ENCODE assay signal across 30 mouse cellular contexts in the genomic region with DNA sequence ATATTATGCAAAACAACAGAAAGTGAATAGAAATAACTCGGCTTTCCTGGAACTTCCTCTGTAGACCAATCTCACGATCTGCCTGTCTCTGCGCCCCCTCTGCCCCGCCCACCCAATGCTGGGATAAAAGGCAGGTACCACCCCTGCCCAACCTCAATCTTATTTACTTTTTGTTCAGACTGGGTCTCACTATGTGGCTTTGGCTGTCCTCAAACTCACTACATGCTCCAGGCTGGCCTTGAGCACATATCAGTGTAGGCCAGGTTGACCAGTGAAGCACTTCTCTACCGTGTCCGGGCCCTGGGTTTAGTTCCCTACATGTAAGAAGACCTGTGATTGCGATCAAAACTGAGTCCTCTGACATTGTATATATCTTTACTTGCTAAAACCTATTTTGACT. TPM values are rescaled to one million over a fixed set of nuclear protein-coding genes. Genes with fewer than 3 reads are reported as not detected.
DNase-seq lines count a peak whose midpoint lies in the region; ATAC-seq and TF ChIP-seq lines count a peak whose summit lies in the region.
"Had no signal": no experiment of that assay in that cellular context is flagged by ENCODE, and none has a peak within 500 bp of the region (broad histone marks: within the 10 kb centered on the region; RNA-seq: fewer than 3 reads in every experiment).

No protein-coding gene starts in this region.

- H3K4me2 ChIP-seq in liver, embryonic 12.5 days: no peak overlapping the region
- no peak overlapping the region for H3K4me2 ChIP-seq in myocyte (ENCODE audit: low read depth)
- H3K4me2 ChIP-seq: embryonic facial prominence, embryonic 13.5 days; embryonic facial prominence, embryonic 15.5 days; forebrain, embryonic 12.5 days had no signal

- peak; percentile 31; the same call in 1 of the 2 replicates for ATAC-seq in liver, embryonic 12.5 days
- ATAC-seq: forebrain, embryonic 14.5 days; forebrain, embryonic 16.5 days had no signal

- no peak overlapping the region for H3K9ac ChIP-seq in liver, embryonic 12.5 days
- H3K9ac ChIP-seq: embryonic facial prominence, embryonic 13.5 days; embryonic facial prominence, embryonic 15.5 days; forebrain, embryonic 12.5 days had no signal

- peak; percentile 77 for DNase-seq in heart, adult 11 months
- no peak for DNase-seq in heart, postnatal 25 days (ENCODE audit: low spot score)
- DNase-seq in liver: no peak
- peak; percentile 13 for DNase-seq in thymus, postnatal 14 days
- DNase-seq in thymus, adult 18-20 months: no peak
- DNase-seq in left cerebral cortex, adult 11 months (ENCODE audit: low spot score): no peak
- DNase-seq: adrenal gland, adult 2 months; adrenal gland, postnatal 10 days; adrenal gland, postnatal 25 days; cerebellum, adult 11 months; cerebellum, adult 18-20 months; cerebellum, adult 8-10 months; cerebellum, adult 9-11 months; cerebellum, postnatal 14 days; cerebellum, postnatal 36 days; embryo, embryonic 11 days had no signal

- no peaks in the 10 kb centered on the region for H3K79me2 ChIP-seq in myocyte (ENCODE audit: control insufficient read depth, insufficient read depth)

- no peaks in the 10 kb centered on the region for H3K27me3 ChIP-seq in liver, embryonic 12.5 days (replicated peaks)
- no peaks in the 10 kb centered on the region for H3K27me3 ChIP-seq in myocyte (ENCODE audit: control insufficient read depth, insufficient read depth, insufficient read length)
- H3K27me3 ChIP-seq: embryonic facial prominence, embryonic 13.5 days; embryonic facial prominence, embryonic 15.5 days; forebrain, embryonic 12.5 days had no signal

- intact Hi-C loops in heart, postnatal 25 days (cut with DNase I): loop anchor here (2.0 kb wide), 1 partner anchor 96 kb away; no protein-coding TSS in a partner anchor

- no peak overlapping the region for H3K27ac ChIP-seq in liver, embryonic 12.5 days
- H3K27ac ChIP-seq: embryonic facial prominence, embryonic 13.5 days; embryonic facial prominence, embryonic 15.5 days; forebrain, embryonic 10.5 days; forebrain, embryonic 12.5 days had no signal

- H3K4me3 ChIP-seq in liver, embryonic 12.5 days: no peak overlapping the region
- no peak overlapping the region for H3K4me3 ChIP-seq in myocyte
- H3K4me3 ChIP-seq: embryonic facial prominence, embryonic 13.5 days; embryonic facial prominence, embryonic 15.5 days; erythroblast, embryonic 14.5 days; forebrain, embryonic 10.5 days; forebrain, embryonic 12.5 days had no signal

- no peaks in the 10 kb centered on the region for H3K9me3 ChIP-seq in liver, embryonic 12.5 days (replicated peaks)
- H3K9me3 ChIP-seq: embryonic facial prominence, embryonic 13.5 days; embryonic facial prominence, embryonic 15.5 days; forebrain, embryonic 10.5 days; forebrain, embryonic 12.5 days had no signal

- WGBS in liver, embryonic 12.5 days (ENCODE audit: insufficient replicate concordance): 53% methylated on average over 7 of the region's 7 CpGs

- no peaks in the 10 kb centered on the region for H3K36me3 ChIP-seq in liver, embryonic 12.5 days
- peaks cover 6% of the 10 kb centered on the region for H3K36me3 ChIP-seq in myocyte (ENCODE audit: control insufficient read depth, insufficient read depth)
- H3K36me3 ChIP-seq: embryonic facial prominence, embryonic 13.5 days; embryonic facial prominence, embryonic 15.5 days had no signal

- H3ac ChIP-seq in myocyte (ENCODE audit: control insufficient read depth, insufficient read length): no peak overlapping the region

- H3K4me1 ChIP-seq in liver, embryonic 12.5 days: no peaks in the 10 kb centered on the region
- H3K4me1 ChIP-seq: embryonic facial prominence, embryonic 15.5 days had no signal

- TF ChIP-seq POLR2A in myocyte (IDR thresholded peaks at IDR 0.05; ENCODE audit: insufficient read length, low read depth): no peak

TF ChIP-seq in myocyte, 11 proteins besides CTCF, POLR2A, EP300 and RAD21:
- TF ChIP-seq TCF3 (IDR thresholded peaks at IDR 0.05; ENCODE audit: insufficient read length, low read depth): no peak
- TF ChIP-seq SRF (IDR thresholded peaks at IDR 0.05; ENCODE audit: control insufficient read depth, insufficient read length, low read depth): no peak
- TF ChIP-seq POLR2AphosphoS2 (IDR thresholded peaks at IDR 0.05; ENCODE audit: insufficient read length, low read depth): peak; percentile 49
- TF ChIP-seq MYOD1 (IDR thresholded peaks at IDR 0.05; ENCODE audit: control insufficient read depth in 1 of 3, insufficient read length in 2 of 3, low read depth in 2 of 3): no peak
- no peak for TF ChIP-seq USF1 (IDR thresholded peaks at IDR 0.05; ENCODE audit: low read depth)
- TF ChIP-seq MYOG (IDR thresholded peaks at IDR 0.05; ENCODE audit: control insufficient read depth in 1 of 3, insufficient read depth in 1 of 3, insufficient read length in 2 of 3, low read depth in 2 of 3): no peak

RNA-seq across cellular contexts. Expression of gene Cpsf6, which starts 40.6 kb away (rescaled TPM):
- total RNA-seq in heart, postnatal 25 days (2021): 10 to 100 TPM; 27.9 to 35.2 TPM
- polyA plus RNA-seq in liver, embryonic 12.5 days (2016; fragmentation: Nextera tagmentation; extraction: Ambion mirVana): 92.5 and 96.8 TPM in 2 replicates
- polyA plus RNA-seq in myocyte (2012; fragmentation: generic; extraction: Trizol): 21.8 TPM

RNA-seq across cellular contexts. Expression of gene Lyz1, which starts 46.6 kb away (rescaled TPM):
- total RNA-seq in heart, postnatal 25 days (2021): 10 to 100 TPM; 10.8 to 14.0 TPM
- not detected in 2 replicates for polyA plus RNA-seq in liver, embryonic 12.5 days (2016; fragmentation: Nextera tagmentation; extraction: Ambion mirVana)
- polyA plus RNA-seq in myocyte (2012; fragmentation: generic; extraction: Trizol): not detected
- total RNA-seq: common myeloid progenitor, adult 5-6 weeks; ES-E14; MEL had no signal
- polyA plus RNA-seq: C2C12; embryonic facial prominence, embryonic 11.5 days; embryonic facial prominence, embryonic 13.5 days; erythroblast, embryonic 14.5 days; forebrain, embryonic 10.5 days; forebrain, embryonic 12.5 days; forebrain, embryonic 14.5 days; forebrain, embryonic 16.5 days had no signal

RNA-seq across cellular contexts. Expression of gene Lyz2, which starts 57.1 kb away (rescaled TPM):
- total RNA-seq in heart, postnatal 25 days (2021): 100 to 1,000 TPM; 118 to 132 TPM
- polyA plus RNA-seq in liver, embryonic 12.5 days (2016; fragmentation: Nextera tagmentation; extraction: Ambion mirVana): 115 and 120 TPM in 2 replicates
- polyA plus RNA-seq in myocyte (2012; fragmentation: generic; extraction: Trizol): 0.08 TPM
- total RNA-seq: MEL had no signal

Comparison
In these comparisons a context has a peak if more than half of its experiments do, and no peak if none do; other contexts are left out.
1. DNase-seq: peak in heart, adult 11 months (single experiment) and thymus, postnatal 14 days (single experiment); none in heart, postnatal 25 days (single experiment), liver (single experiment), thymus, adult 18-20 months (0 of 2) and left cerebral cortex, adult 11 months (single experiment).
2. RNA of gene Lyz2, which starts 57.1 kb away (polyA plus RNA-seq): 115 to 120 TPM in liver, embryonic 12.5 days; 0.08 TPM in myocyte (single experiment); every median in the first group is over 100 times any median in the second.